ENCODE assay signal across 21 mouse cellular contexts in genomic region chr1:91066599-91066998, GRCm38 (mm10).
DNase-seq lines count a peak whose midpoint lies in the region; ATAC-seq and TF ChIP-seq lines count a peak whose summit lies in the region.
"Had no signal": no experiment of that assay in that cellular context is flagged by ENCODE, and none has a peak within 500 bp of the region (broad histone marks: within the 10 kb centered on the region; RNA-seq: fewer than 3 reads in every experiment).

No protein-coding gene starts in this region.

- TF ChIP-seq EP300 in liver, postnatal 0 days (IDR thresholded peaks at IDR 0.05; ENCODE audit: low read depth) = no peak
- TF ChIP-seq EP300 in stomach, postnatal 0 days (optimal IDR thresholded peaks at IDR 0.05) = no peak

- H3K9me3 ChIP-seq in heart, embryonic 12.5 days (replicated peaks) = no peaks in the 10 kb centered on the region
- H3K9me3 ChIP-seq in liver, embryonic 11.5 days (ENCODE audit: control insufficient read depth, low read length) = no peaks in the 10 kb centered on the region
- H3K9me3 ChIP-seq in liver, postnatal 0 days (ENCODE audit: low read length) = no peaks in the 10 kb centered on the region
- H3K9me3 ChIP-seq in stomach, postnatal 0 days (ENCODE audit: control insufficient read depth, low read length) = no peaks in the 10 kb centered on the region
- H3K9me3 ChIP-seq: forebrain, embryonic 10.5 days; midbrain, embryonic 13.5 days; neural tube, embryonic 12.5 days had no signal

- DNase-seq in heart, adult 8-10 months (ENCODE audit: low spot score) = no peak
- no peak for DNase-seq in liver, embryonic 11.5 days (ENCODE audit: low spot score)
- DNase-seq in liver = no peak
- DNase-seq in liver, postnatal 0 days = no peak
- DNase-seq in stomach, postnatal 0 days (ENCODE audit: low spot score) = no peak
- no peak for DNase-seq in spleen, postnatal 14 days (ENCODE audit: low spot score in 2 of 2)
- DNase-seq: adrenal gland, postnatal 36 days; cerebellum, postnatal 14 days; gastrocnemius, postnatal 14 days; lung, adult 2 months; lung, postnatal 14 days; retina, postnatal 1 day; right cerebral cortex, postnatal 25 days had no signal

- H3K9ac ChIP-seq in heart, embryonic 12.5 days = peak overlapping the region; percentile 17; the same call in 1 of the 2 replicates
- no peak overlapping the region for H3K9ac ChIP-seq in liver, embryonic 11.5 days (ENCODE audit: low read depth, low read length)
- 0 out of 2 replicates have a peak overlapping the region, but pooled peaks have one; percentile 16 for H3K9ac ChIP-seq in liver, postnatal 0 days (replicated peaks)
- H3K9ac ChIP-seq in stomach, postnatal 0 days (ENCODE audit: low read length) = no peak overlapping the region
- H3K9ac ChIP-seq: hindbrain, embryonic 14.5 days; midbrain, embryonic 13.5 days; neural tube, embryonic 12.5 days had no signal

- no peak overlapping the region for H3K4me2 ChIP-seq in heart, embryonic 12.5 days
- H3K4me2 ChIP-seq in liver, embryonic 11.5 days = no peak overlapping the region
- H3K4me2 ChIP-seq in liver, postnatal 0 days (ENCODE audit: low read depth, low read length) = no peak overlapping the region
- no peak overlapping the region for H3K4me2 ChIP-seq in stomach, postnatal 0 days (replicated peaks; ENCODE audit: low read depth)
- H3K4me2 ChIP-seq: hindbrain, embryonic 14.5 days; midbrain, embryonic 13.5 days; neural tube, embryonic 12.5 days had no signal

- H3K36me3 ChIP-seq in heart, embryonic 12.5 days = peaks cover 8% of the 10 kb centered on the region; the same call in 1 of the 2 replicates
- H3K36me3 ChIP-seq in liver, embryonic 11.5 days (ENCODE audit: control insufficient read depth, insufficient read depth, low read length) = no peaks in the 10 kb centered on the region
- H3K36me3 ChIP-seq in liver, postnatal 0 days (replicated peaks; ENCODE audit: insufficient read depth, low read length) = peaks cover 24% of the 10 kb centered on the region
- H3K36me3 ChIP-seq in stomach, postnatal 0 days (ENCODE audit: control insufficient read depth, insufficient read depth, low read length) = no peaks in the 10 kb centered on the region
- H3K36me3 ChIP-seq: forebrain, embryonic 10.5 days; midbrain, embryonic 13.5 days; neural tube, embryonic 12.5 days had no signal

- WGBS in heart, embryonic 12.5 days = 28% methylated on average over 2 of the region's 2 CpGs
- 36% methylated on average over 2 of the region's 2 CpGs for WGBS in liver, embryonic 11.5 days
- 41% methylated on average over 2 of the region's 2 CpGs for WGBS in liver, postnatal 0 days (ENCODE audit: insufficient replicate concordance)
- 66% methylated on average over 2 of the region's 2 CpGs for WGBS in stomach, postnatal 0 days

- no peaks in the 10 kb centered on the region for H3K27me3 ChIP-seq in heart, embryonic 12.5 days (replicated peaks)
- H3K27me3 ChIP-seq in liver, embryonic 11.5 days (replicated peaks; ENCODE audit: control insufficient read depth, insufficient read depth, low read length) = no peaks in the 10 kb centered on the region
- no peaks in the 10 kb centered on the region for H3K27me3 ChIP-seq in liver, postnatal 0 days (ENCODE audit: insufficient read depth, low read length)
- no peaks in the 10 kb centered on the region for H3K27me3 ChIP-seq in stomach, postnatal 0 days (ENCODE audit: control insufficient read depth, insufficient read depth, low read length)
- H3K27me3 ChIP-seq: midbrain, embryonic 13.5 days; neural tube, embryonic 12.5 days; Patski had no signal

- ATAC-seq in heart, embryonic 12.5 days (ENCODE audit: insufficient number of reproducible peaks, low FRiP score) = no peak
- ATAC-seq in liver, embryonic 11.5 days (replicated peaks; ENCODE audit: low FRiP score) = 0 out of 2 replicates have a peak, but pooled peaks have one; percentile 43
- no peak for ATAC-seq in liver, postnatal 0 days
- ATAC-seq in stomach, postnatal 0 days (ENCODE audit: low FRiP score, low TSS enrichment) = peak; percentile 18; the same call in 1 of the 2 replicates
- ATAC-seq in inflammation-experienced regulatory T-cells, adult 6 months = no peak
- ATAC-seq: forebrain, embryonic 16.5 days; midbrain, embryonic 13.5 days; Patski had no signal

- no peak overlapping the region for H3K4me3 ChIP-seq in heart, embryonic 12.5 days
- no peak overlapping the region for H3K4me3 ChIP-seq in liver, embryonic 11.5 days (ENCODE audit: low read depth, low read length)
- H3K4me3 ChIP-seq in liver, postnatal 0 days (ENCODE audit: low read depth, low read length) = no peak overlapping the region
- H3K4me3 ChIP-seq in stomach, postnatal 0 days (ENCODE audit: low read depth, low read length) = no peak overlapping the region
- H3K4me3 ChIP-seq: forebrain, embryonic 10.5 days; midbrain, embryonic 13.5 days; neural tube, embryonic 12.5 days had no signal

- H3K4me1 ChIP-seq in heart, embryonic 12.5 days (replicated peaks) = peaks cover 94% of the 10 kb centered on the region
- peaks cover 24% of the 10 kb centered on the region for H3K4me1 ChIP-seq in liver, embryonic 11.5 days (replicated peaks; ENCODE audit: control insufficient read depth, insufficient read depth, low read length)
- H3K4me1 ChIP-seq in liver, postnatal 0 days (ENCODE audit: insufficient read depth) = peaks cover 50% of the 10 kb centered on the region
- H3K4me1 ChIP-seq in stomach, postnatal 0 days (replicated peaks; ENCODE audit: control insufficient read depth, insufficient read depth) = peaks cover 17% of the 10 kb centered on the region

- peak overlapping the region; percentile 58 for H3K27ac ChIP-seq in heart, embryonic 12.5 days (ENCODE audit: poor library complexity, severe bottlenecking)
- no peak overlapping the region for H3K27ac ChIP-seq in liver, embryonic 11.5 days (ENCODE audit: low read depth, low read length)
- H3K27ac ChIP-seq in liver, postnatal 0 days (ENCODE audit: low read depth) = no peak overlapping the region
- H3K27ac ChIP-seq in stomach, postnatal 0 days (replicated peaks) = peak overlapping the region; percentile 37
- H3K27ac ChIP-seq: forebrain, embryonic 10.5 days; hindbrain, embryonic 14.5 days; midbrain, embryonic 13.5 days; neural tube, embryonic 12.5 days had no signal

- TF ChIP-seq CTCF in liver, postnatal 0 days (IDR thresholded peaks at IDR 0.05; ENCODE audit: low read depth) = no peak
- TF ChIP-seq CTCF in stomach, postnatal 0 days (IDR thresholded peaks at IDR 0.05; ENCODE audit: low read depth) = no peak

Comparison
In these comparisons a context has a peak if more than half of its experiments do, and no peak if none do; other contexts are left out.
1. ATAC-seq: peak in liver, embryonic 11.5 days (single experiment) and stomach, postnatal 0 days (single experiment); none in heart, embryonic 12.5 days (single experiment), liver, postnatal 0 days (single experiment) and inflammation-experienced regulatory T-cells, adult 6 months (single experiment).
2. H3K9ac ChIP-seq: peak in heart, embryonic 12.5 days (single experiment) and liver, postnatal 0 days (single experiment); none in liver, embryonic 11.5 days (single experiment) and stomach, postnatal 0 days (single experiment).
3. H3K27ac ChIP-seq: peak in heart, embryonic 12.5 days (single experiment) and stomach, postnatal 0 days (single experiment); none in liver, embryonic 11.5 days (single experiment) and liver, postnatal 0 days (single experiment).